Mouse (Mus musculus) frontal cortex, postnatal 36 days (tissue): ENCODE data around the gene Fndc7.

ENCODE experiments used
- DNase-seq, 2 experiments: peaks; one replicate each; pipeline ENCODE4 v3.0.0; 2022; ENCODE audit warnings: low spot score in 2 of 2

Fndc7 gene

DNA sequence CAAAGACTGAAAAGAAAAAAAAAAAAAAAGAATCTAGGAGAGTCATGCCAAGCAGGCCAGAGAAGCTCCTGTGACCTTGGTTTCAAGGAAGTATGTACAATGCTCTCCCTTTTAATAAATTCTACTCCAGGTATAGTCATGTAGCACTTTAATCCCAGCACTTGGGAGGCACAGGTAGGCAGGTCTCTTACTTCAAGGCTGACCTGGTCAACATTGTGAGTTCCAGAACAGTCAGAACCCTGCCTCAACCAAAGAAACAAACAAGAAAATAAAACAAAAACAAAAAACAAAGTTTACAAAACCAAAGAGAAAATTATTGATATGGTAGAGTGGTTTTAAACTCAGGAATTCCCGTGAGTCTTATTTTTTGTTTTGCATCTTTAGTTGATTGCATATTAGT lies at the start of gene Fndc7:
Fndc7 (minus strand) TSS at position 101 of the 400 bp plus-strand sequence.
- no peak for DNase-seq

DNA sequence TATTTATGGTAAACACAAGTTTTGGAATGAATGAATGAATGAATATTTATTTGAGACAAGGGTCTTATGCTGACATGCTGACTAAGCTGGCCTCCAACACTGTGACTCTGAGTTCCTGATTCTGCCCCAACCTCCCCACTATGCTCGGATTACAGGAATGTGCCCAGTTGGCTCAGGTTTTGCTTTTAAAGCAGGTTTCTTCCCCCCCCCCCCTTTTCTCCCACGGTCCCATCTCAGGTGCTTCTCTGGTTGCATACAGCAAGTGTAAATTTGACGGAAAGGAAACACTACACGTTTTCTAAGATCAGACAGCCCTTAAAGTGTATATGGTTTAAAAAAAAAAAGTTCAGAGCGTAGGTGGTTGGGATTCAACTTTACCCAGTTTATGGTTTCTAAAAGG lies 49.8 kb upstream of the Fndc7 start, which contains the start of gene Henmt1:
Henmt1 (plus strand) TSS at position 301 of the 400 bp plus-strand sequence.
- DNase-seq = no peak

DNA sequence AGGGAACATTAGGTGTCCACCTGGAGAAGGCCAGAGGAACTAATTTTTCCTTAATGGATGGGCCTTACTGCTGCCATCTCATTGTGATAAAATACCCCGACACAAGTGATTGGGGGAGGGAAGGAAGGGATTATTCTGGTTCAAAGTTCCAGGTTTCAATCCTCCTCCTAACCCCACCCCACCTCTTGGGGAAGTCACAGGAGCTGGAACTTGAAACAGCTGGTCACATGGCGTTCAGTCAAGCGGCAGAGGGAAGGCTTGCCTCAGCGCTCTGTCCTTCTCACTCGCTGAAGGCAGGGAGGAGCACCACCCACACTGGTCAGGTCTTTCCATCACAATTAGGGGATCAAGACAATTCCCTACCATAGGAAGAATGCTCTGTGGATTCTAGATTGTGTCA lies 48.9 kb upstream of the Fndc7 start:
- no peak for DNase-seq

DNA sequence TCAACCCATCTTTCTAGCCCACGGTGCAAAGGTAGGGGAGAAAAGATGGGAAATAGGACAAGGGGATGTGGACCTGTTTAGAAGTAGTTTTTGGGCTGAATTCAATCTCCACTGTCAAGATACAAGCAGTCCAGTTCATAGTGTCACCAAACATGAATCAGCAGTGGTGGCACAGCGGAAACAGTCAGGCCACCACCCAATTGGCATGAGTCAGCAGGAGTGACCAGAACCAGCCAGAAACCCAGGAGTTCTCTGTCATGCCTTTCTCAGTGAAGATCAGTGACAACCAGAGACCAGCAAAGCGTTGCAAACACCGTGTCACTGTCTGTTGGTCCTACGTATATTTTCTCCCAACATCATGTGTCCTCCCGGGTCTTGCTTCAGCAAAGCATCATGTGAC lies 43.7 kb upstream of the Fndc7 start:
- no peak for DNase-seq

DNA sequence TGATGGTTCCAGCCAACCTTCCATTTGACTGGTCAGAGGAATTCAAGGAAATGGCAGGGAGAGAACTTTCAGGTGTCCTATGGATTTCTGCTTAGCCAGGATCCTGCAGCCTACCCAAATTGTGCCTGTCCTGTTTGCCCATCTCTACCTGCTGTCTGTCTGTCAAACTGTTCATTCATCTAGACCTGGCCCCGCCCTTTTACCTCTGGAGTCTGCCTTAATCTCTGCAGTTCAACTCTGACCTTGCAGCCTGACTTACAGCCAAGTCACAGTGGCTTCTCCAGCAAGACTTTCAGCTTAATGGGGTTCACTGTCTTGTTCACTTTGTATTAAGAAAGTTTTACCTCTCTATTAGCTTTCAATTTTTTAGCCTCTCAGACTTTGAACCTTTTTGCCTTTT lies 36.5 kb upstream of the Fndc7 start:
- no peak for DNase-seq

DNA sequence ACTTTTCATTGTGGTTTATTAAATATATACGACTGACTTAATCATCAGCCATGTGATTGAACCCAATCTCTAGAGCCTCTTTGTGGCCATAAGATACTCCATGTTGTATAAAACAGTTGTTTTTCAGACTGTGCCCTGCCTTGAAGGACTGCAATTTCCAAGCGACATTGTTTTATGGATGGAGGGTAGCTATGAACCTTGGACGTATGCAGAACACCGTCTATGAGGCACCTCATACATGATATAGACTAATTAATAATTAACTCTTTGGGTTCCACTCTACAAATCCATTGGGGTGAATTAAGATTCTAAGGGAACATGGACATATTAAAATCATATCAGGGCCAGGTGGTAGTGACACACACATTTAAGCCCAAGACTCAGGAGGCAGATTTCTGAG lies 35.9 kb upstream of the Fndc7 start:
- no peak for DNase-seq

DNA sequence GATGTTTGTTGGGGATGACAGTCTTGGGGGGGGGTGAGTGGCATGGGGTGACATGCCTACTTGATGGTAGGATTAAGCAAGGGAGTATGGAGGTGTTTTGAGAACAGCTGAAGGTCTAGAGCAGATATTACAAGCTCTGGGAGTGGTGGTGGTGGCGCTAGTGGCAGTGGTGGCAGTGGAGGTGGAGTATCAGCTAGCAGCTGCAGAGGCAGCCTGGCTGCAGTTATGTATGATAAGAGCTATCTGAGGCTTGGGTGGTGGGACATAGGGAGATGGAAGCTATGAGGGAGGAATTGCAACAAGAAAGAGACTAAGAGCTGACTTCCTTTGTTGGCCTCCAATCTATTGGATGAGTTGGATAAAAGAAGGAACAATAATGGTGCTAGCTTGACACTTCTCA lies 32.0 kb upstream of the Fndc7 start:
- no peak for DNase-seq

DNA sequence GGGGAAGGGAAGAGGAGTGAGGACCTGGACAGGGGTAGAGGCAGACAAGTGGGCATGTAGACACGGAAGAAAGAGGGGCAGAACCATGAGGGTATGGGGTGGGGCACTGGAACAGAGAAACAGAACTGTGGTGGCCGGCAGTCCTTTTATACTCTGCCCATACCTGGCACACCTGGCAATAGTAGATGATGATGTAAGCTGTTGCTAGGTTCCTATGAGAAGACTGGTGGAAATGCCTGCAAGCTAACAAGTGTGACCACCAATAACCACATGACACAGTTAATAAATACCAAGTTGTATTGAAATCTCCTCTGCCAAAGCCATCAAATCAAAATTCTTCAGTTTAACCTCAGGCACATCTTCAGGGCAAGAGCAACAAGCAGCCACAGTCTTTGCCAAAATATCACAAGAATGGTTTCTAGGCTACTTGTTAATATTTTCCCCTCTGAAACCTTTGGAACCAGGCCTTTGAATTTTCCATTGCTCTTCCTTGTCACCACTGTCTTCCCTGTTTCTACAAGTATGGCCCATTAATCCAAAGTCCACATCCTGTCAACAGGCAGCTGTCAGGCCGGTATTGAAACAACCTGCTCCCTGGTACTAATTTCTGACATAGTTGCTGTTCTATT lies 30.7 kb upstream of the Fndc7 start:
- no peak for DNase-seq

DNA sequence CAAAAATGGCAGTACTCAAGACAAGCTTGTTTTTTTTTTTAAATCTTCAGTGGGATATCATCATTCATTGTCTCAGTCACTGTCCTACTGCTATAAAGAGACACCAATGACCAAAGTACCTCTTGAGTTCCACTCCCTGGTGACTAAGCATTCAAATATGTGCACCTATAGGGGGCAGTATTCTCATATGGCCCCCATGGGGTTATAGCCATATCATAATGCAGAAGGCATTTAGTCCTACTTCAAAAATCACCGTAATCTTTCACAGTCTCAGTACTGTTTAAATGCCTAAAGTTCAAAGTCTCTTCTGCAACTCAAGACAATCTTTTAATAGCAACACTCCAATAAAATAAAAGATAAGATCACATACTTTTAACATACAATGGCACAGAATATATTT lies 29.0 kb upstream of the Fndc7 start:
- no peak for DNase-seq

DNA sequence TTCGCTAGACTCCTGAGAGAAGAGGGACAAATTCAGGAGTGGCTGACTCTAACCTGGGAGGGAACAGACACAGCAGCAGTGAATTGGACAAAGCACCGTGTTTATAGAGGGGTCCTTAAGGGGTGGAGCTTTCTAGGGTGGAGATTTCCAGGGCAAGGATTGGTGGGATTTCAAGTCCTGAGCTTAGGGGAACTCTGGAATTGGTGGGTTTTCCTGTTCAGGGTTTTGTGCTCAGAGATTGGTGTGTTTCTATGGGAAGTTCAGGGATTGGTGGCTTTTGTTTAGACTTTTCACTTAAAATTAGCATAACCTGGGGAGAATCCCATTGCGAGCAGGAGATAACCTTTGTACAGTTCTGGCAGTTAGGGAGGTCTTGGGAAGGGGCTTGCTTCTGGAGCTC lies 28.2 kb upstream of the Fndc7 start:
- no peak for DNase-seq

DNA sequence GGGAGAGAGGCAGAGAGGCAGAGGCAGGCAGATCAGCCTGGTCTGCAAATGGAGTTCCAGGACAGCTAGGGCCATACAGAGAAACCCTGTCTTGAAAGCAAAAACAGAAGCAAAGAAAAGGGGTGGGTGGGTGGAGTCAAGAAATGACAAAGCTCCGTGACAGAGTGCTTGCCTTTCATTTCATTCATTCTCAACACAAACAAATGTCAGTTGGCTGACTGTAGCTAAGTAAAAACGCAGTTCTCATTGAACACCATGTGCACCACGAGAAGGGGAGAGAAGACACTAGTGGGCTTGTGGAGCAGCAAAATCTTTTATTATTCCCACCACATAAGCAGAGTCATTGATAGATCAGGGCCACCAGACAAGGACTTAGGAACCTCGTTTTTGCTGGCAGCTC lies 27.0 kb upstream of the Fndc7 start:
- no peak for DNase-seq

DNA sequence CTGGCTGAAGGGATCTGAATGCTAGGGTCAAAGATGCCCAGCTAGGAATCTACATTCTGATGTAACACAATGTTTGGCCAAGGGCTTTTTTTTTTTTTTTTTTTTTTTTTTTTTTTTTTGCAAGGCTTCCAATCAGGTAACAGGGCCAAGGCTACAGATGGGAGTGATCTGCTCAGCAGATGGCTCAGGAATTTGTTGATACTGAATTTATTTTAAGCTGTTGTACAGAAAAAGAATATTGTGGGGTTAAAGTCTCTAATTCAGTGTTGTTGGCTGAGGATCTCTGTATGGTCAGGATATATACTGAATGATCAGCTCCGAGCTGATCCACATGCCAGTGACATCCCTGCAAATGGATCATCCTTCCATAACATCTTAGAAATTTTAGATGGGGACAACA lies 26.2 kb upstream of the Fndc7 start:
- DNase-seq = peak in 1 of 2 experiments; percentile 35

DNA sequence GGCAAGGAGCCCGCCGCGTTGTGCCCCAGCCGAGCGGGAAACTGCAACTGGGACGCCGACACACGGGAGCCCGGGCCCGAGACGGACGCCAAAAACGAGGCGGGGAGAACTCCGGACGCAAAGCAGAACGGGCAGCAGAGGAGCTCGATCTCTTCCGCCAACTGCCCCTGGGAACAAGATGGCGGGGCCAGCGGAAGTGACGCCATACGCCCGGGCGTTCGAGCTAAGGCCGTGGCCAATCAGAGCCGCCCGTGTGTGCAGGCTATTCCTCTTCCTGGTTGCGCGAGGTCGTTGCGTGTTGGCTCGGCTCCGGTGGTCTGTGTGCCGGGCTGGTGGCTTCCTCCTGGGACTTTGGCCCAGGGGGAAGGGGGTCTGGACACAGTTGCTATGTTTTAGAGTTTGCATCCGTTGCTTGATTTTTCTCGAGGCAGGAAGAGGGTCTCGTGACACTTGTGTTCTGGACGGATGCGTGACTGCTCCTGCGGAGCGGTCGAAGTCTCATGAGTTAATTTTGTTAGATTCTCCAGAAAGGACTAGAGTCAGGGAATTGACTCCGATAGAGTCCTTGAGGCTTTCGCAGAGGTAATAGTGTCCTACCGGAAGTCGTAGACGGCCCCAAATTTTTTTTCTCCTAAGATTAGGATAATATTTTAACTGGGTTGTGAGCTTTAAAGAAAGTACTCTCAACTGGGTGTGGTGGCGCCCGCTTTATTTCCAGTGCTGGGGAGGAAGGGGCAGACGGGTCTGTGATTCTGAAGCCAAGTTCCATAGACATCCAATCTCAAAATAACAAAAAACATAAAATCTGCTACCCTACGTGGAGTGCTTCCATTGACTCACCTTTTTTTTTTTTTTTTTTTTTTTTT lies 22.0 kb upstream of the Fndc7 start, which contains the start of gene Prpf38b:
Prpf38b (minus strand) TSS at position 180 of the 866 bp plus-strand sequence.
- DNase-seq = peak; percentile 92 to 96

DNA sequence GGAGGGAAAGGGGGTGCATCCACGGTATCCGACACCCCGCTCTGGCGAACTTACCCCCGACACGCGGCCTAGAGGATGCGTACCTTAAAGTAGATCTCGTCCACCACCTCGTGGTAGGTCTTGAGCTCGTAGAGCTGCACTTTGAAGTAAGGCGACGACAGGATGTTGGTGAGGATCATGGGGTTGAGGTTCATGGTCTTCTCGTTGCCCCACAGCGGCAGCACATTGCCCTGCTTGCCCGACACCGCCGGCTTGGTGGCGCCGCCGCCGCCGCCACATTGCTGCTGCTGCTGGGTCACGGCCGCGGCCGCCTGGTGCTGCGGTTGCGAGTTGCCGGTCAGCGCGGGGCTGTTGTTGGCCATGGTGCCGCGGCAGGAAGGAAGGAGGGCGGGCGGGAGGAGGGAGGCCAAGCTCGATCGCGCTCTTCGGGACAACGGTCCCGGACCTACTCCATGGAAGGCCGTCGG lies 21.3 kb upstream of the Fndc7 start:
- DNase-seq = peak; percentile 31 to 45

DNA sequence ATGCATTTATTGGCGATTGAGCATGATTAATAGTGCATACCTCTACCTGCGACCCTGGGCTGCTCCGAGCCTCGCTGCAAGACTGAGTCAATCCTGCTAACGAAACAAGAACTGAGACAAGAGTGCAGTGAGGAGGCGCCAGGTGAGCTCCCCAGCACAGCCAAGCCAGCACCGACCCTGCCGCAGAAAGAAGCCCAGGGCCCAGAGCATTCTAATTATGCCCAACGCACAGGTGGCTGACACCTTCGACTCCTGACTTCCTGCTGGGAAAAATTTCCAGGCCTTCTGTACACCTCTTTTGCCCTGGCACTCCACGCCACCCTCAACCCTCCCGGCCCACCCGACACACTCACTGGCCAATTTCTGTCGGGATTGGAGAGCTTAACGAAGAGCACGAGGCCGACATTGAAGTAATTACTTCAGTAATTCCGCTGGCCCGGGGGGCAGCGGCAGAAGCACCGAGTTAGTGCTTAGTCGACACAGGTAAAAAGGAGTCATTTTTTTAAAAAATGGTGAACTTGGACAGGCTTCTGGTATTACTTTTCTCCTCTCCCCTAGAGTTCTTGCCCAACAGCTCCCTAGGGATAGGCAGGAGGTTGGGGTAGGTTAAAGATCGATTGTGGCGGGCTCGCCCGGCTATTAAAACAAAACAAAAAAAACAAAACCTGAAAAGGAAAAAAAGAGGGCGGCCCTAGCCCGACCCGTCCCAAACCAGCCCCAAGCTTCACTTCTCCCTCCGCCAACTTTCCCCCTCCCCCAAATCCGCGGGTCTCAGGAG lies 20.7 kb upstream of the Fndc7 start:
- DNase-seq = no peak

DNA sequence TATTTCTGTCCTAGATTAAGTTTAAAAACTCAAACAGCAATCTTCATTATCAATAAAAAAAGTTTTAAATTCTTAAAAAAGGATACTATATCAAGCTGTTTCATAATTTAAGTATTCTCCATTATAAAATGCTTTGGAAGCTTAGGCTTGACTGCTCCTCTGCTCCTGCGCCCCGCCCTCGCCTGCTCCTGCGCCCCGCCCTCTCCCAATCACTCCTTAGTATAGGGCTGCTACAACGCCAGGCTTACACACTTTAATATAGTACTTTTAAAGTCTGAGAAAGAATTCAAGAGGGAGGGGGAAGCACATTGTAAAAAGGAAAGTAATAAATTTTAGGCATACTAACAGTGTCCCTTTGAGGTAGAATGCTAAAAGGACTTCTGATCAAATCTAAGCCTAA lies 13.1 kb upstream of the Fndc7 start:
- DNase-seq = no peak

DNA sequence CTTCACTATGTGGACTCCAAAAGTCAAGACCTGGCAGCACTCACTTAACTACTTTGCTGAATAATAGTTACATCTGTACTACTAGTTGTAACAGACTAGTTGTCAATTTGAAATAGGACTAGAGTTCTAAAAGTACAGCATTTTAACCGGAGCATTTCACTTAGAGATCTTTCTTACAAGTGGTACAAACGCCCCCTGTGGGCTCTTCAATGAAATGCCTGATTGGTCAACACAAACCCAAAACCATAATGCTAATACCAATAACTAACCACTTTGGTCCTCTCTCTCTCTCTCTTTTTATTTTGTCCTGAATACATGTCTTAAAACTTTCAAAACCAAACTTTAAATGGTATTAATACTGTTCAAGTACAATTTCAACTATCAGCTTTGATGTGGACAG lies 12.2 kb upstream of the Fndc7 start:
- DNase-seq = no peak

DNA sequence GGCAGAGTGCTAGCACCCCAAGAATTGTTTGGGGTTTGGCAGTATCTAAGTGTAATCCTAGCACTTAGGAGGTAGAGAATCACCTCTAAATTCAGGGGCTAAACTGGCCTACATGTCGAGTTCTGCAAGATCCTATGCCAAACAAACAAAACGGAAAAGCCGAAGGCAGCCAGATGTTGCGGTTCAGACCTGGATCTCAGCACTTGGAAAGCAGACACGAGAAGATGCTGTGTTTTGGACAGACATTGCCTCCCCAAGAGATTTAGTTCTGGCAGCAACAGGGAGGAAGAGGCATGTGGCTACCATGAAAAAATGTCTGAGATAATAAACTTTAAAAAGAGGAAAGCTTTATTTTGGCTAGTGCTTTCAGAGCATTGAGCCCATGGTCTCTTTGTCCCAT lies 10.9 kb upstream of the Fndc7 start:
- no peak for DNase-seq

DNA sequence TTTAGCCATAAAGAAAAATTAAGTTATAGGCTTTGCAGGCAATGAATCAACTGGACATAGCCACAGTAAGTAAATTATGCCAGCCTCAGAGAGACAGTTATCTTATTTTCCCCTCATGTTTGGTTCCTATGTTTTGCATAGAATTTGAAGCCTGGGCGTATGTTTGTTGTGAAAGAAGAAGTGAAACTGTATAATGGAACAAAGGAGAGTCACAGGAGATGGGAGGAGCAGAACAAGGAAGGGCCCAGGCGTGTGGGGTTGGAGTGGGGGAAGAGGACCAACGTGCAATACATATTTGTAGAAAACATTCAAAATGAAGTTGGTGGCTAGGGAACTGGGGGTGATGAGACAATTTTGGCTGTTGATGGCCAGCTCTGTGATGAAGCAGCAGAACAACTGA lies 10.3 kb upstream of the Fndc7 start:
- no peak for DNase-seq

DNA sequence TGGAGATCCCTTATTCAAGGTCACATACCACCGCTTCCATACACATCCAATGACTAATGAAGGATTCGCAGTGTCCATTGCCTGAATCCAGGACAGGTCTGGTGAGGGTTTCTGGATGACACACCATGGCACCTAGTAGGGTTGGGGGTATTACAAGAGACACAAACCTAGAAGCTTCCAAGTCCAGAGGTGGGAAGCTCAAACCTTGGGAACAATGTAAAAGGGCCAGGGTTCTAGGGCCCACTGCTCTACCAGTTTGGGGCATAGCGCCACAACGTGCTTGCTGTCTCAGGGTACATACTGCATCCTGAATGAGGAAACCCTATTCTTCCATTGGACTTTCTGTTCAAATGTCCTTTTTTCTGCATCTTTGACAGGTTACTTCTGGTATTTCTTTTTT lies 8.8 kb upstream of the Fndc7 start:
- DNase-seq = no peak

DNA sequence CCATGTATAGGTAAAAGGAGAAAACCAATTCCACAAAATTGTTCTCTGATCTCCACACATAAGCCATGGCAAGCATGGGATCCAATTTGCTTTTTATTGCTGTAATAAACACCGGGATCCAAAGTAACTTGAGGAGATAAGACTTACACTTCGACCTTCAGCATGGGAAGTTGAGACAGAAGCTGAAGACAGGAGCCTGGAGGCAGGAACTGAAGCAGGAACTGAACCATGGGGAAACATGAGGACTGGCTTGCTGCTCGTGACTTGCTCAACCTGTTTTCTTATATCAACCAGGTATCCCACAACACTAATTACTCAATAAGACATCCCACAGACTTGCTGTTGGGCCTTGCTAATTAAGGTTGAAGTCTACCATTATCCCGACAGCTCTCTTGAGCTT lies 3.1 kb upstream of the Fndc7 start:
- no peak for DNase-seq

DNA sequence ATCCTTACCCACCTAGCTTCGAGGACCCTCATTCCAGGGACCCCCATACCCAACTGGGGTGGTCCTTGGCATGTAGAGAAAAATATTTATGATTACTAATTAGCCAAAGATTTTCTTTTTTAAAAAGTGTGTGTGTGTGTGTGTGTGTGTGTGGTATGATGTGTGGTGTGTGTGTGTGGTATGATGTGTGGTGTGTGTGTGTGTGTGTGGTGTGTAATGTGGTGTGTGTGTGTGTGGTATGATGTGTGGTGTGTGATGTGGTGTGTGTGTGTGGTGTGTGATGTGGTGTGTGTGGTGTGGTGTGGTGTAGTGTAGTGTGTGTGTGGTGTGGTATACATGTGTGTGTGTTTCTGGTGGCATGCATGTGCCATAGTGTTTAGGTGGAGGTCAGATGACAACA lies 2.3 kb upstream of the Fndc7 start:
- no peak for DNase-seq

DNA sequence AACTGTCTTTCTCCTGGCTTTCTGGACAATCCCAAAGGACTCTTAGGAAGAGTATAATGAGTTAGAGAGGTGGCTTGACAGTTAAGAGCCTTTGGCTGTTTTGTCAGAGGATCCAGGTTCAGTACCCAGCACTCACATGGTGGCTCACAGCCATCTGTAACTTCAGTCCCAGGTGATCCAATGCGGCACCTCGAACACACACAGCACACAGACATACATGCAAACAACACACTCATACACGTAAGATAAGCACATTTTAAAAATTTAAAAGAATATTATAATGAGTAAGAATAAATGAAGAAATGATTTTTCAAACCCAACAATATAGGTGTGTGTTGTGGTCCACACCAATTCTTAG lies 2.2 kb downstream of the Fndc7 start:
- DNase-seq = no peak
